Mouse (Mus musculus) megakaryocyte, embryonic 14.5 days (primary cell): ENCODE measurements around the gene Ptbp2.

Experiments used
- FLI1 ChIP-seq: IDR thresholded peaks from 2 replicates; pipeline ENCODE4 v1.6.1; 2012; ENCODE audit warnings: low read length, inconsistent platforms, mixed read lengths
- GATA1 ChIP-seq: IDR thresholded peaks from 3 replicates; pipeline ENCODE4 v1.6.1; 2012; ENCODE audit warnings: mixed read lengths, low read length, inconsistent platforms, borderline replicate concordance

GRCm38 (mm10) chr3:119746656-119747055 lies 37.6 kb downstream of the Ptbp2 start:
- TF ChIP-seq FLI1 (no peak), GATA1 (no peak)
